Mouse (Mus musculus) T-cell, adult 2 months (primary cell): Measurements from ENCODE around the gene T.
A peak's percentile ranks its signal among the peaks of the same experiment; 100 is the strongest.

Experiments
- DNase-seq: peaks from one replicate; pipeline ENCODE4 v3.0.0; 2022; ENCODE audit warnings: low spot score

Gene T

GRCm38 (mm10) chr17:8433121-8433977 lies 874 bp upstream of the T start:
- no peak for DNase-seq

GRCm38 (mm10) chr17:8436184-8436583 lies 2.0 kb downstream of the T start:
- no peak for DNase-seq

GRCm38 (mm10) chr17:8444062-8444461 lies 9.8 kb downstream of the T start:
- DNase-seq = no peak

- DNase-seq = no peak
Observed at GRCm38 (mm10) chr17:8447676-8448192, 13.5 kb downstream of the T start.

- no peak for DNase-seq
Observed at GRCm38 (mm10) chr17:8448324-8448723, 14.1 kb downstream of the T start.

GRCm38 (mm10) chr17:8455196-8455595 lies 21.0 kb downstream of the T start:
- DNase-seq = no peak

- DNase-seq = no peak
Observed at GRCm38 (mm10) chr17:8455601-8456000, 21.4 kb downstream of the T start.

- DNase-seq = no peak
Observed at GRCm38 (mm10) chr17:8456856-8457460, 22.7 kb downstream of the T start.

GRCm38 (mm10) chr17:8461568-8461967 lies 27.3 kb downstream of the T start:
- peak; percentile 36 for DNase-seq

- DNase-seq = peak; percentile 44
Observed at GRCm38 (mm10) chr17:8463482-8464128, 29.4 kb downstream of the T start.

GRCm38 (mm10) chr17:8467771-8468170 lies 33.5 kb downstream of the T start:
- DNase-seq = no peak

- DNase-seq = peak; percentile 50
Observed at GRCm38 (mm10) chr17:8468716-8469344, 34.6 kb downstream of the T start.

- no peak for DNase-seq
Observed at GRCm38 (mm10) chr17:8478554-8478953, 44.3 kb downstream of the T start.

GRCm38 (mm10) chr17:8479493-8480128 lies 45.4 kb downstream of the T start:
- no peak for DNase-seq

- DNase-seq = no peak
Observed at GRCm38 (mm10) chr17:8481797-8482196, 47.6 kb downstream of the T start.

- no peak for DNase-seq
Observed at GRCm38 (mm10) chr17:8482876-8483275, 48.7 kb downstream of the T start.

GRCm38 (mm10) chr17:8484246-8484645 lies 50.0 kb downstream of the T start:
- DNase-seq = no peak

GRCm38 (mm10) chr17:8485146-8485545 lies 50.9 kb downstream of the T start:
- no peak for DNase-seq

- no peak for DNase-seq
Observed at GRCm38 (mm10) chr17:8487824-8488223, 53.6 kb downstream of the T start.

- DNase-seq = no peak
Observed at GRCm38 (mm10) chr17:8490971-8491370, 56.7 kb downstream of the T start.
